ENCODE assay signal across 8 mouse cellular contexts in the genomic region with DNA sequence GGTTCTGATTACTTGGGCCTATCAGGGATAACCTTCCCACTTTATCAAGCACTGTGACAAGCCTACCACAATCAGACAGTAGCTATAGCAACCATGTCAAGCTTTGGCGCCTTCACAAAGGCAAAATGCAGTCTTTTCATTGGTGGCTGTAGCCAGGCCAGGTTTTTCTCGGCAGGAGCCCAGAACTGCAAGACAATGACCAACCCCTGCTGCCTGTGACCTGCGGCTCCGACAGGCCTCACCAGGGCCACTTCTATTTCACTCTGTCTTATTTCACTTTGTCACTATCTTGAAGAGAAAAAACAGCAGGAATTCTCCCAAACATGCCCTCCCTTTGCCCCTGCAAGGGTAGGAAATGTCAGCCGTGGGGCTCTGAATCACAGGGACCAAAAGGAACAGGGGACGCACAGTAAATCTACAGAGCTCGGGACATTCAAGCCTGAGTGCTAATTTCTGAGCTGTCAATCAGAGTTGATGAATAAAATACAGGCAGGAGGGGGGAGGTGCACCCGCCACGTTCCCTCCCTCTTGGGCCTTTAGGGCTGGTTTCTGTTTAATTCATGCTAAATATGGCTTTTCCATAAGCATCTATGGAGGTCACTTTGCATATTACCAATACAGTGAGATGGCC.
DNase-seq lines count a peak whose midpoint lies in the region; ATAC-seq and TF ChIP-seq lines count a peak whose summit lies in the region.

No protein-coding gene starts in this region.

- intact Hi-C loops in left cerebral cortex, adult 2 months (cut with DNase I) = no loop called here
- intact Hi-C loops in left cerebral cortex, postnatal 36 days (cut with DNase I) = no loop called here

- no peaks in the 10 kb centered on the region for H3K27me3 ChIP-seq in forebrain, embryonic 11.5 days (ENCODE audit: control insufficient read depth, insufficient read depth, low read length)
- H3K27me3 ChIP-seq in limb, embryonic 10.5 days (ENCODE audit: low read depth, poor library complexity, severe bottlenecking) = no peaks in the 10 kb centered on the region

- 4% methylated on average over 9 of the region's 9 CpGs for WGBS in forebrain, embryonic 11.5 days
- WGBS in limb, embryonic 10.5 days = 8% methylated on average over 9 of the region's 9 CpGs

- peaks cover 15% of the 10 kb centered on the region; the same call in 1 of the 2 replicates for H3K4me1 ChIP-seq in forebrain, embryonic 11.5 days (replicated peaks; ENCODE audit: control insufficient read depth, insufficient read depth, low read length)
- peaks cover 12% of the 10 kb centered on the region for H3K4me1 ChIP-seq in limb, embryonic 10.5 days

- ATAC-seq in forebrain, embryonic 11.5 days (replicated peaks; ENCODE audit: low FRiP score) = peak; percentile 92
- ATAC-seq in granulocyte monocyte progenitor cell, adult 5-6 weeks (replicated peaks; ENCODE audit: poor library complexity, severe bottlenecking) = no peak

- H3K4me2 ChIP-seq in forebrain, embryonic 11.5 days (ENCODE audit: low read depth, low read length, severe bottlenecking) = peak overlapping the region; percentile 38

- no peak for TF ChIP-seq CTCF in left cerebral cortex, adult 2 months (IDR thresholded peaks at IDR 0.05)

- H3K27ac ChIP-seq in left cerebral cortex, adult 2 months = 0 out of 2 replicates have a peak overlapping the region, but pooled peaks have one; percentile 11
- H3K27ac ChIP-seq in forebrain, embryonic 11.5 days (ENCODE audit: low read depth, low read length) = peak overlapping the region; percentile 85
- H3K27ac ChIP-seq in limb, embryonic 10.5 days = peak overlapping the region; percentile 32

- H3K9me3 ChIP-seq in forebrain, embryonic 11.5 days (ENCODE audit: control insufficient read depth, low read length) = no peaks in the 10 kb centered on the region; the same call in 1 of the 2 replicates
- no peaks in the 10 kb centered on the region for H3K9me3 ChIP-seq in limb, embryonic 10.5 days (replicated peaks)

- no peaks in the 10 kb centered on the region for H3K36me3 ChIP-seq in forebrain, embryonic 11.5 days (ENCODE audit: control insufficient read depth, insufficient read depth, low read length)
- H3K36me3 ChIP-seq in limb, embryonic 10.5 days = no peaks in the 10 kb centered on the region

- peak overlapping the region; percentile 21; the same call in 1 of the 2 replicates for H3K9ac ChIP-seq in forebrain, embryonic 11.5 days (ENCODE audit: low read length)

- DNase-seq in left cerebral cortex, adult 2 months (ENCODE audit: extremely low spot score in 1 of 2, low spot score in 2 of 2) = peak in 1 of 2 experiments; percentile 19
- no peak for DNase-seq in left cerebral cortex, postnatal 36 days (ENCODE audit: low spot score in 2 of 2)
- peak; percentile 38 for DNase-seq in cerebellum, adult 9-10 months
- DNase-seq in forebrain, embryonic 11.5 days (ENCODE audit: low spot score) = peak; percentile 80
- peak; percentile 45 for DNase-seq in limb, embryonic 10.5 days (ENCODE audit: low spot score)
- no peak for DNase-seq in urinary bladder, postnatal 36 days (ENCODE audit: low spot score in 2 of 2)
- DNase-seq in urinary bladder, postnatal 4 days (ENCODE audit: low spot score in 2 of 2) = no peak

- no peak overlapping the region for H3K4me3 ChIP-seq in left cerebral cortex, adult 2 months
- H3K4me3 ChIP-seq in forebrain, embryonic 11.5 days (ENCODE audit: low read depth, low read length) = no peak overlapping the region
- peak overlapping the region; percentile 3; the same call in 1 of the 2 replicates for H3K4me3 ChIP-seq in limb, embryonic 10.5 days

Comparison
In these comparisons a context has a peak if more than half of its experiments do, and no peak if none do; other contexts are left out.
1. DNase-seq: peak in cerebellum, adult 9-10 months (single experiment), forebrain, embryonic 11.5 days (single experiment) and limb, embryonic 10.5 days (single experiment); none in left cerebral cortex, postnatal 36 days (0 of 2), urinary bladder, postnatal 36 days (0 of 2) and urinary bladder, postnatal 4 days (0 of 2).
2. H3K27ac ChIP-seq: peak in every context shown above with its lines; median percentile 85 in forebrain, embryonic 11.5 days; 32 in limb, embryonic 10.5 days; 11 in left cerebral cortex, adult 2 months.